Mouse (Mus musculus): Measurements from ENCODE around the gene Uqcr11. TPM values are rescaled to one million over a fixed set of nuclear protein-coding genes. Genes with fewer than 3 reads are reported as not detected.

Gene Uqcr11
- polyA plus RNA-seq, 1 experiment from 2014 or later: 629 TPM

- WGBS: 61% methylated on average over 4 of the region's 4 CpGs
- H3K27me3 ChIP-seq (replicated peaks; ENCODE audit: low read depth, poor library complexity, severe bottlenecking): no peaks in the 10 kb centered on the region
- peak overlapping the region; percentile 11; the same call in 1 of the 2 replicates for H3K4me3 ChIP-seq
- H3K27ac ChIP-seq (replicated peaks): no peak overlapping the region
- H3K9me3 ChIP-seq: peaks cover 10% of the 10 kb centered on the region; the same call in 1 of the 2 replicates
- no peak for DNase-seq (ENCODE audit: low spot score)
- peaks cover 5% of the 10 kb centered on the region for H3K4me1 ChIP-seq
- H3K36me3 ChIP-seq (replicated peaks): peaks cover 100% of the 10 kb centered on the region
Observed at GRCm38 (mm10) chr10:80423562-80423961, 16.9 kb upstream of the Uqcr11 start.

DNA sequence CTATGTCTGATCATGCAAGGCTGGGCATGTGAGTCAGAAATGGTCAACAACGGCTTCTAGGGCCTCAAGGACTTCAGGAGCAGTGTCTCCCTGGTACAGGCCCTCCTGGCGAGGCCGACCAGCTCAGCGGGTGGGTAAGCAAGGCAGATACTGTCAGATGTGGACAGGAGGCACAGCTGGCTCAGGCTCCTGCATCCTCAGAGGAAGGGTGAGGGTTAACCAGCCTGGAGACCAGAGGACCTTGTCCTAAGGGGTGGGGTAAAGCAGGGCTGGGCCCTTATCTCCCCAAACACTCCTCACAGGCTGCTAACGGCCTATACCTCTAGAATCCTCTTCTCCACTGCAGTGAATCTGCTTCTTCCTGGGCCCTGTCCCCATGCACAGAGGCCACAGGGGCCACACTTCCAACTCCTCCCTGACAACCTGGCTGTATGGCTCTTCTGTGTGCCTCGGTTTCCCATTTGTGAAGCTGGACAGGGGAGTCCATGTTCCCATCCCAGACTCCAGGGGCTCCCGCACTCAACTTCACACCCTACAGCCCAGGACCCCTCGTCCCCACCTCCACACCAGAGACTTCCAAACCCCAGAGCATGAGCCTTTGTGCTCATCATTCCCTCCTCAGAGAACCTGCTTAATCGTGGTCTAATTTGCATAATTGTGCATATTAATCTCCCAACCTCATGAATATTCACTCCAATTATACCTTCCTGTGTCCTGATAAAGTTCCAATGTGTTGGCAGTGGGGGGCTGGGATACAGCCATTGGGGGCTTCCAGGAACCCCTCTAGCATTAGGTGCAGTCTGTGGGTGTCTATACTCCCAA lies 15.2 kb upstream of the Uqcr11 start:
- WGBS: 89% methylated on average over 9 of the region's 9 CpGs
- H3K36me3 ChIP-seq (replicated peaks): peaks cover 100% of the 10 kb centered on the region
- peaks cover 10% of the 10 kb centered on the region; the same call in 1 of the 2 replicates for H3K9me3 ChIP-seq
- peak overlapping the region; percentile 11; the same call in 1 of the 2 replicates for H3K4me3 ChIP-seq
- H3K27ac ChIP-seq (replicated peaks): no peak overlapping the region
- H3K27me3 ChIP-seq (replicated peaks; ENCODE audit: low read depth, poor library complexity, severe bottlenecking): no peaks in the 10 kb centered on the region
- peaks cover 5% of the 10 kb centered on the region for H3K4me1 ChIP-seq
- no peak for DNase-seq (ENCODE audit: low spot score)

GRCm38 (mm10) chr10:80421208-80421607 lies 14.6 kb upstream of the Uqcr11 start:
- peak overlapping the region; percentile 19; the same call in 1 of the 2 replicates for H3K4me3 ChIP-seq
- WGBS: 91% methylated on average over 8 of the region's 8 CpGs
- peaks cover 100% of the 10 kb centered on the region for H3K36me3 ChIP-seq (replicated peaks)
- H3K4me1 ChIP-seq: peaks cover 5% of the 10 kb centered on the region
- H3K27ac ChIP-seq (replicated peaks): no peak overlapping the region
- H3K27me3 ChIP-seq (replicated peaks; ENCODE audit: low read depth, poor library complexity, severe bottlenecking): no peaks in the 10 kb centered on the region
- peaks cover 7% of the 10 kb centered on the region; the same call in 1 of the 2 replicates for H3K9me3 ChIP-seq
- DNase-seq (ENCODE audit: low spot score): no peak

GRCm38 (mm10) chr10:80420729-80421128 lies 14.1 kb upstream of the Uqcr11 start:
- H3K36me3 ChIP-seq (replicated peaks): peaks cover 100% of the 10 kb centered on the region

GRCm38 (mm10) chr10:80419419-80419818 lies 12.8 kb upstream of the Uqcr11 start:
- Histone ChIP-seq H3K4me1 (peaks cover 5% of the 10 kb centered on the region), H3K27me3 (replicated peaks; ENCODE audit: low read depth, poor library complexity, severe bottlenecking) (no peaks in the 10 kb centered on the region), H3K9me3 (no peaks in the 10 kb centered on the region), H3K27ac (replicated peaks) (no peak overlapping the region), H3K4me3 (peak overlapping the region; percentile 24; the same call in 1 of the 2 replicates), H3K36me3 (replicated peaks) (peaks cover 100% of the 10 kb centered on the region)
- no peak for DNase-seq (ENCODE audit: low spot score)
- WGBS: 94% methylated on average over 8 of the region's 8 CpGs

More at GRCm38 (mm10) chr10:80420729-80421128, 14.1 kb upstream of the Uqcr11 start:
- H3K4me3 ChIP-seq: peak overlapping the region; percentile 19; the same call in 1 of the 2 replicates
- 93% methylated on average over 10 of the region's 10 CpGs for WGBS
- peaks cover 5% of the 10 kb centered on the region for H3K4me1 ChIP-seq
- H3K27ac ChIP-seq (replicated peaks): no peak overlapping the region
- no peaks in the 10 kb centered on the region for H3K27me3 ChIP-seq (replicated peaks; ENCODE audit: low read depth, poor library complexity, severe bottlenecking)
- DNase-seq (ENCODE audit: low spot score): no peak
- H3K9me3 ChIP-seq: peaks cover 7% of the 10 kb centered on the region; the same call in 1 of the 2 replicates

DNA sequence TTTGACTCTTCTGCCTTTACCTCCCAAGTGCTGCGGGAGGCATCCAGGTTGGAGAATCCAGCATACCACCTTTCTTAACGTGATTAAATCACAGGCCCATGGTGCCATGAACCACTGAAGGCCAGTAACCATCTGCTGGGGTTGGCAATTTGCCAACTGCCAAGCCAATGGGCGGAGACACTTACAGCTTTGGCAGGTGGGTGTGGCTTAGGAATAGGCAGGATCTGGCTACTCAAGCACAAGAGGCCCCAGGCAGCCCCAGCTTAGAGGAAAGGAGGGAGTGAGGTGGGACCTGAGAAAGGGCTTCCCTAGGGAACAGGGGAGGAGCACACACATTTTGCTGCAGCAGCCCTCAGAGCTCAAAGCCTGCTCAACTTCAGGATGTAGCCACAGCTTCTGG lies 11.7 kb upstream of the Uqcr11 start:
- no peak for DNase-seq (ENCODE audit: low spot score)
- Histone ChIP-seq H3K27ac (replicated peaks) (no peak overlapping the region), H3K9me3 (no peaks in the 10 kb centered on the region), H3K4me1 (no peaks in the 10 kb centered on the region), H3K4me3 (no peak overlapping the region), H3K27me3 (replicated peaks; ENCODE audit: low read depth, poor library complexity, severe bottlenecking) (no peaks in the 10 kb centered on the region), H3K36me3 (replicated peaks) (peaks cover 100% of the 10 kb centered on the region)
- 92% methylated on average over 3 of the region's 3 CpGs for WGBS

GRCm38 (mm10) chr10:80417841-80418240 lies 11.2 kb upstream of the Uqcr11 start:
- DNase-seq (ENCODE audit: low spot score): no peak
- 100% methylated on average over 1 of the region's 1 CpGs for WGBS
- Histone ChIP-seq H3K4me1 (no peaks in the 10 kb centered on the region), H3K36me3 (replicated peaks) (peaks cover 100% of the 10 kb centered on the region), H3K9me3 (no peaks in the 10 kb centered on the region), H3K4me3 (no peak overlapping the region), H3K27ac (replicated peaks) (no peak overlapping the region), H3K27me3 (replicated peaks; ENCODE audit: low read depth, poor library complexity, severe bottlenecking) (no peaks in the 10 kb centered on the region)

DNA sequence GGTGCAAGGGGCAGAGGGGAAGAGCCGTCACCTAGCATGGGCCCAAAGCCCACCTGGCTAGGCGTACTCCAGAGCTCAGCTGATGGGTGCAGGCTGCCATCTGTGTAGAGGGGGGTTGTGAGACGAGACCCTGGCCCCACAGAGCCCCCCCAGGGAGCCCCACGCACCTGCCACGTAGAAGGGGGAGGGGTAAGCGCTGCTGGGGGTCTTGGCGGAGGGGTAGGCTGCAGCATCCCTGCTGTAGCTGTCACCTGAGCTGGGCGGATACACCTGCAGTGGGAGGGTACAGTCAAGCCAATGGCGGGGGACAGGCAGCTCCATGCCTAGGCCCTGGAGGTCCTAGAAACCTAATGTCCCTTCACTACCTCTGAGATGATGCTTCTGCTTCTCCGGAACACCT lies 10.7 kb upstream of the Uqcr11 start:
- no peak for DNase-seq (ENCODE audit: low spot score)
- Histone ChIP-seq H3K4me3 (peak overlapping the region; percentile 16; the same call in 1 of the 2 replicates), H3K9me3 (no peaks in the 10 kb centered on the region), H3K4me1 (no peaks in the 10 kb centered on the region), H3K36me3 (replicated peaks) (peaks cover 100% of the 10 kb centered on the region), H3K27ac (replicated peaks) (no peak overlapping the region), H3K27me3 (replicated peaks; ENCODE audit: low read depth, poor library complexity, severe bottlenecking) (no peaks in the 10 kb centered on the region)
- WGBS: 91% methylated on average over 10 of the region's 10 CpGs

- H3K4me3 ChIP-seq: no peak overlapping the region
- WGBS: 93% methylated on average over 7 of the region's 7 CpGs
- DNase-seq (ENCODE audit: low spot score): no peak
- H3K4me1 ChIP-seq: no peaks in the 10 kb centered on the region
- no peaks in the 10 kb centered on the region for H3K9me3 ChIP-seq
- H3K27ac ChIP-seq (replicated peaks): no peak overlapping the region
- peaks cover 100% of the 10 kb centered on the region for H3K36me3 ChIP-seq (replicated peaks)
- no peaks in the 10 kb centered on the region for H3K27me3 ChIP-seq (replicated peaks; ENCODE audit: low read depth, poor library complexity, severe bottlenecking)
Observed at GRCm38 (mm10) chr10:80415566-80415965, 8.9 kb upstream of the Uqcr11 start.

GRCm38 (mm10) chr10:80412656-80413541 lies 6.3 kb upstream of the Uqcr11 start:
- Histone ChIP-seq H3K9me3 (no peaks in the 10 kb centered on the region), H3K27me3 (replicated peaks; ENCODE audit: low read depth, poor library complexity, severe bottlenecking) (no peaks in the 10 kb centered on the region), H3K4me1 (peaks cover 5% of the 10 kb centered on the region), H3K4me3 (peak overlapping the region; percentile 16; the same call in 1 of the 2 replicates), H3K27ac (replicated peaks) (no peak overlapping the region), H3K36me3 (replicated peaks) (peaks cover 96% of the 10 kb centered on the region)
- WGBS: 91% methylated on average over 44 of the region's 44 CpGs
- DNase-seq (ENCODE audit: low spot score): no peak

DNA sequence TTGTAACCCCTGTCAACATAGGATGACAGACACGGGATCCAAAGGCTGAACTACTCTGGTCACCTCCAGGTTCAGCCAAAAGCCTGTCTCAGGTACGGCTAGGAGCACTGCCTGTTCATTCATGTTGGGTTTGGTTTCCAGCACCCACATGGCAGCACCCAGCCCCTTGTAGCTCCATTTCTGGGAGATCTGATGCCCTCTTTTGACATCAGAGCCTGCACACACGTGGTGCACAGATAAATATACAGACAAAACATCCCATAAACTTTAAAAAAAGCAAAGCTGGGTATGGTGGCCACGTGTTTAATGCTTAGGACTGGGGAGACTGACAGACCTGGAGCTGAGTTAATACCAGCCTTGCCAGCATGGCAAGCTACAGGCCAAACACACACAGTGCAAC lies 1.3 kb upstream of the Uqcr11 start:
- WGBS: 59% methylated on average over 4 of the region's 4 CpGs
- DNase-seq (ENCODE audit: low spot score): no peak
- Histone ChIP-seq H3K9me3 (no peaks in the 10 kb centered on the region; the same call in 1 of the 2 replicates), H3K27me3 (replicated peaks; ENCODE audit: low read depth, poor library complexity, severe bottlenecking) (no peaks in the 10 kb centered on the region), H3K4me1 (peaks cover 30% of the 10 kb centered on the region), H3K36me3 (replicated peaks) (peaks cover 70% of the 10 kb centered on the region), H3K4me3 (peak overlapping the region; percentile 80), H3K27ac (replicated peaks) (no peak overlapping the region)

GRCm38 (mm10) chr10:80405481-80406173 lies 1.0 kb downstream of the Uqcr11 start:
- 57% methylated on average over 10 of the region's 10 CpGs for WGBS
- Histone ChIP-seq H3K9me3 (no peaks in the 10 kb centered on the region; the same call in 1 of the 2 replicates), H3K4me3 (peak overlapping the region; percentile 80), H3K36me3 (replicated peaks) (peaks cover 70% of the 10 kb centered on the region), H3K27me3 (replicated peaks; ENCODE audit: low read depth, poor library complexity, severe bottlenecking) (no peaks in the 10 kb centered on the region), H3K27ac (replicated peaks) (peak overlapping the region; percentile 77), H3K4me1 (peaks cover 36% of the 10 kb centered on the region)
- no peak for DNase-seq (ENCODE audit: low spot score)

All from embryonic facial prominence, embryonic 10.5 days (tissue).